Mouse (Mus musculus): ENCODE results near the gene Gnb3. TPM values are rescaled to one million over a fixed set of nuclear protein-coding genes. Genes with fewer than 3 reads are reported as not detected.
A peak's percentile ranks its signal among the peaks of the same experiment; 100 is the strongest.
"Not testable (repeated sequence)": the region's sequence is repeated elsewhere in the genome, so short reads cannot be mapped to it uniquely, and the experiment has no call there.

Gnb3 gene
- total and polyA plus RNA-seq, 3 experiments: 0.64 to 4.1 (median 2.2) TPM

DNA sequence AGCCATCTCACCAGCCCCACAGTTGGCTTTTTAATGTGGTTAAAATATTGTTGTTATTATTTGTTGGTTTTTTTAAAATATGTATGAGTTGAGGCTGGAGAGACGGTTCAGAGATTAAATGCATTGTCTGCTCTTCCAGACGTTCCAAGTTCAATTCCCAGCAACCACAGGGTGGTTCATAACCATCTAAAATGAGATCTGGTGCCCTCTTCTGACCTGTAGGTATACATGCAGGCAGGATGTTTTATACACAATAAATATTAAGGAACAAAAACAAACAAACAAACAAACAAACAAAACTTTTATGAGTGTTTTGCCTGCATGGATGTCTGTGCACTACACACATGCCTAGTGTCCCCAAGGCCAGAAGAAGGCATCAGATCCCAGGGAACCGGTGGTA is 37.0 kb downstream of the Gnb3 start:
- no peaks in the 10 kb centered on the region for H3K79me2 ChIP-seq (replicated peaks; ENCODE audit: control insufficient read depth, extremely low read depth, insufficient read depth, poor library complexity, severe bottlenecking)
- no peak overlapping the region for H3K4me2 ChIP-seq (ENCODE audit: insufficient read depth, low read depth, poor library complexity, severe bottlenecking)
- H3K9ac ChIP-seq (ENCODE audit: insufficient read depth, low read depth): no peak overlapping the region
- TF ChIP-seq HCFC1 (IDR thresholded peaks at IDR 0.05; ENCODE audit: low read depth, low read length) (no peak), MAZ (IDR thresholded peaks at IDR 0.05; ENCODE audit: low read depth, low read length) (no peak), NRF1 (IDR thresholded peaks at IDR 0.05; ENCODE audit: low read depth, low read length) (no peak), CHD1 (IDR thresholded peaks at IDR 0.05; ENCODE audit: low read depth, low read length) (no peak), JUND (conservative IDR thresholded peaks at IDR 0.05; ENCODE audit: low read depth, low read length) (no peak), JUN (IDR thresholded peaks at IDR 0.05; ENCODE audit: insufficient read depth, low read depth, low read length) (no peak), MAX (IDR thresholded peaks at IDR 0.05; ENCODE audit: low read length) (no peak), USF2 (conservative IDR thresholded peaks at IDR 0.05; ENCODE audit: low read depth, low read length) (no peak), BHLHE40 (IDR thresholded peaks at IDR 0.05; ENCODE audit: low read depth, low read length) (no peak), RAD21 (IDR thresholded peaks at IDR 0.05; ENCODE audit: low read depth, low read length) (peak; percentile 3), ZNF384 (IDR thresholded peaks at IDR 0.05; ENCODE audit: low read depth, low read length) (0 out of 2 replicates have a peak, but pooled peaks have one; percentile 5), RCOR1 (conservative IDR thresholded peaks at IDR 0.05; ENCODE audit: low read depth, low read length) (no peak), ETS1 (conservative IDR thresholded peaks at IDR 0.05; ENCODE audit: low read depth, low read length) (no peak), ZKSCAN1 (IDR thresholded peaks at IDR 0.05; ENCODE audit: borderline replicate concordance, low read depth, low read length) (no peak), CTCF (conservative IDR thresholded peaks at IDR 0.05 in 1 of 2, IDR thresholded peaks at IDR 0.05 in 1 of 2; ENCODE audit: low read depth in 2 of 2, low read length in 2 of 2) (peak in 1 of 2 experiments; percentile 16; a peak in 1 of 4 replicates)
- dilution Hi-C loops (cut with MboI; ENCODE audit: extremely low pct_ligation_motif_present, extremely low pct_unique_long_range_greater_than_20kb, low sequenced_read_pairs) (no loop called here), in situ Hi-C loops (cut with MboI; ENCODE audit: low pct_ligation_motif_present, low pct_unique_long_range_greater_than_20kb, low sequenced_read_pairs) (no loop called here)
- H3K36me3 ChIP-seq (replicated peaks in 1 of 2; ENCODE audit: control insufficient read depth in 1 of 2, insufficient read depth in 1 of 2, low read length in 1 of 2): peaks cover 0 to 8% of the 10 kb centered on the region in 2 experiments
- H3K27ac ChIP-seq (ENCODE audit: insufficient read depth, low read depth): no peak overlapping the region
- peaks cover 4% of the 10 kb centered on the region for H3K9me3 ChIP-seq (replicated peaks; ENCODE audit: low read length)
- peaks cover 3 to 19% of the 10 kb centered on the region in 2 experiments; a peak in 2 of 4 replicates for H3K4me1 ChIP-seq (ENCODE audit: control insufficient read depth in 1 of 2, insufficient read depth in 2 of 2)
- no peak for DNase-seq (ENCODE audit: extremely low read depth)
- H3K27me3 ChIP-seq (replicated peaks): no peaks in the 10 kb centered on the region
- no peak overlapping the region for H3K4me3 ChIP-seq (replicated peaks in 1 of 3; ENCODE audit: low read depth in 2 of 3, low read length in 2 of 3, poor library complexity in 1 of 3)

- H3K27me3 ChIP-seq (replicated peaks); dilution Hi-C loops (cut with MboI; ENCODE audit: extremely low pct_ligation_motif_present, extremely low pct_unique_long_range_greater_than_20kb, low sequenced_read_pairs); H3K4me3 ChIP-seq (replicated peaks in 1 of 3; ENCODE audit: low read depth in 2 of 3, low read length in 2 of 3, poor library complexity in 1 of 3); H3K79me2 ChIP-seq (replicated peaks; ENCODE audit: control insufficient read depth, extremely low read depth, insufficient read depth, poor library complexity, severe bottlenecking); in situ Hi-C loops (cut with MboI; ENCODE audit: low pct_ligation_motif_present, low pct_unique_long_range_greater_than_20kb, low sequenced_read_pairs); H3K9me3 ChIP-seq (replicated peaks; ENCODE audit: low read length); H3K9ac ChIP-seq (ENCODE audit: insufficient read depth, low read depth); H3K36me3 ChIP-seq (replicated peaks in 1 of 2; ENCODE audit: control insufficient read depth in 1 of 2, insufficient read depth in 1 of 2, low read length in 1 of 2): not testable (repeated sequence)
- 0 out of 2 replicates have a peak, but pooled peaks have one; percentile 16 for TF ChIP-seq TBP (conservative IDR thresholded peaks at IDR 0.05; ENCODE audit: low read depth, low read length)
- peak; percentile 29; the same call in 1 of the 2 replicates for TF ChIP-seq IRF4 (IDR thresholded peaks at IDR 0.05; ENCODE audit: low read depth, low read length)
- TF ChIP-seq MYC (IDR thresholded peaks at IDR 0.05; ENCODE audit: low read depth, low read length): 0 out of 2 replicates have a peak, but pooled peaks have one; percentile 34
- 0 out of 2 replicates have a peak, but pooled peaks have one; percentile 18 for TF ChIP-seq TCF12 (IDR thresholded peaks at IDR 0.05; ENCODE audit: low read depth, low read length)
- peak; percentile 43; the same call in 1 of the 2 replicates for TF ChIP-seq BHLHE40 (IDR thresholded peaks at IDR 0.05; ENCODE audit: low read depth, low read length)
- peak; percentile 36; the same call in 1 of the 2 replicates for TF ChIP-seq CHD2 (IDR thresholded peaks at IDR 0.05; ENCODE audit: low read length)
- DNase-seq (ENCODE audit: extremely low read depth): peak; percentile 49
- Histone ChIP-seq H3K27ac (ENCODE audit: insufficient read depth, low read depth) (peak overlapping the region; percentile 42), H3K4me1 (ENCODE audit: control insufficient read depth in 1 of 2, insufficient read depth in 2 of 2) (peaks cover 3 to 19% of the 10 kb centered on the region in 2 experiments; a peak in 2 of 4 replicates), H3K4me2 (ENCODE audit: insufficient read depth, low read depth, poor library complexity, severe bottlenecking) (peak overlapping the region; percentile 54)
Observed at GRCm38 (mm10) chr6:124802400-124802799, 37.7 kb downstream of the Gnb3 start.

All from CH12.LX (cell line).